Mouse (Mus musculus) CH12.LX (cell line): ENCODE results near the gene Cenpp. TPM values are rescaled to one million over a fixed set of nuclear protein-coding genes. Genes with fewer than 3 reads are reported as not detected.
A peak's percentile ranks its signal among the peaks of the same experiment; 100 is the strongest.
"Not testable (repeated sequence)": the region's sequence is repeated elsewhere in the genome, so short reads cannot be mapped to it uniquely, and the experiment has no call there.

Experiments
- DNase-seq: peaks from one replicate; pipeline ENCODE4 v3.0.0-alpha.2; 2013; ENCODE audit errors: extremely low read depth
- H3K27ac ChIP-seq: 2 replicates; pipeline ENCODE4 v1.5.1; 2012; ENCODE audit warnings: low read depth, mild to moderate bottlenecking, control low read depth, moderate library complexity; ENCODE audit not compliant: insufficient read depth
- H3K27me3 ChIP-seq: replicated peaks from 2 replicates; pipeline ENCODE3; 2012; ENCODE audit warnings: inconsistent platforms
- H3K36me3 ChIP-seq, 2 experiments: replicated peaks in 1 of 2; 2 replicates each; pipeline versions ENCODE3 to v1.6.1; 2012; ENCODE audit warnings: inconsistent platforms in 1 of 2, low read length in 1 of 2, mild to moderate bottlenecking in 1 of 2, mixed read lengths in 1 of 2, moderate library complexity in 1 of 2; ENCODE audit not compliant: control insufficient read depth in 1 of 2, insufficient read depth in 1 of 2
- H3K4me1 ChIP-seq, 2 experiments: 2 replicates each; pipeline ENCODE4 v1.6.1; 2012; ENCODE audit warnings: inconsistent platforms in 1 of 2, moderate library complexity in 1 of 2; ENCODE audit not compliant: insufficient read depth in 2 of 2, control insufficient read depth in 1 of 2
- H3K4me2 ChIP-seq: 2 replicates; pipeline ENCODE4 v1.6.1; 2012; ENCODE audit warnings: low read depth, mild to moderate bottlenecking, control low read depth; ENCODE audit not compliant: poor library complexity, insufficient read depth, severe bottlenecking
- H3K4me3 ChIP-seq, 3 experiments: fragments of 150-350 bp in 1 of 3; sonication (generic) in 1 of 3; replicated peaks in 1 of 3; 2 replicates each; pipeline versions ENCODE3 to v1.5.1; 2011 to 2012; ENCODE audit warnings: low read depth in 2 of 3, low read length in 2 of 3, mild to moderate bottlenecking in 2 of 3, moderate library complexity in 2 of 3, control low read depth in 1 of 3, improper control_type of control experiment in 1 of 3, inconsistent platforms in 1 of 3, mixed read lengths in 1 of 3; ENCODE audit not compliant: poor library complexity in 1 of 3
- H3K79me2 ChIP-seq: replicated peaks from 2 replicates; pipeline ENCODE4 v1.6.1; 2012; ENCODE audit warnings: mild to moderate bottlenecking, moderate library complexity; ENCODE audit not compliant: control insufficient read depth, poor library complexity, insufficient read depth, severe bottlenecking; ENCODE audit errors: extremely low read depth
- H3K9ac ChIP-seq: 2 replicates; pipeline ENCODE4 v1.6.1; 2012; ENCODE audit warnings: low read depth, mild to moderate bottlenecking, control low read depth, moderate library complexity; ENCODE audit not compliant: insufficient read depth
- H3K9me3 ChIP-seq: replicated peaks from 2 replicates; pipeline ENCODE3; 2012; ENCODE audit warnings: low read length, inconsistent platforms, mixed read lengths
- BHLHE40 ChIP-seq: IDR thresholded peaks from 2 replicates; pipeline ENCODE4 v1.6.1; 2011; ENCODE audit warnings: mild to moderate bottlenecking, low read depth, low read length, improper control_type of control experiment
- CHD1 ChIP-seq: IDR thresholded peaks from 2 replicates; pipeline ENCODE4 v1.6.1; 2012; ENCODE audit warnings: low read depth, low read length, improper control_type of control experiment, inconsistent platforms
- CTCF ChIP-seq, 2 experiments: IDR thresholded peaks in 1 of 2; conservative IDR thresholded peaks in 1 of 2; 2 replicates each; pipeline ENCODE4 v1.5.1; 2011 to 2012; ENCODE audit warnings: low read depth in 2 of 2, low read length in 2 of 2, improper control_type of control experiment in 1 of 2, inconsistent platforms in 1 of 2, mild to moderate bottlenecking in 1 of 2, moderate library complexity in 1 of 2
- ELF1 ChIP-seq: IDR thresholded peaks from 2 replicates; pipeline ENCODE4 v1.6.1; 2014; ENCODE audit warnings: low read depth, mild to moderate bottlenecking, inconsistent platforms, low read length, improper control_type of control experiment
- EP300 ChIP-seq: IDR thresholded peaks from 2 replicates; pipeline ENCODE4 v1.6.1; 2011; ENCODE audit warnings: low read length, improper control_type of control experiment
- ETS1 ChIP-seq: conservative IDR thresholded peaks from 2 replicates; pipeline ENCODE4 v1.6.1; 2012; ENCODE audit warnings: low read depth, mild to moderate bottlenecking, inconsistent platforms, low read length, improper control_type of control experiment, moderate library complexity
- GABPA ChIP-seq: IDR thresholded peaks from 2 replicates; pipeline ENCODE4 v1.6.1; 2012; ENCODE audit warnings: low read depth, low read length, improper control_type of control experiment, inconsistent platforms; ENCODE audit not compliant: insufficient replicate concordance
- HCFC1 ChIP-seq: IDR thresholded peaks from 2 replicates; pipeline ENCODE4 v1.6.1; 2012; ENCODE audit warnings: low read depth, mild to moderate bottlenecking, inconsistent platforms, low read length, improper control_type of control experiment
- IRF4 ChIP-seq: IDR thresholded peaks from 2 replicates; pipeline ENCODE4 v1.6.1; 2014; ENCODE audit warnings: low read depth, mild to moderate bottlenecking, inconsistent platforms, low read length, improper control_type of control experiment
- JUND ChIP-seq: conservative IDR thresholded peaks from 2 replicates; pipeline ENCODE4 v1.6.1; 2011; ENCODE audit warnings: low read depth, low read length, improper control_type of control experiment
- MAFK ChIP-seq: IDR thresholded peaks from 2 replicates; pipeline ENCODE4 v1.6.1; 2011; ENCODE audit warnings: low read length, improper control_type of control experiment; ENCODE audit not compliant: insufficient replicate concordance
- MAZ ChIP-seq: IDR thresholded peaks from 2 replicates; pipeline ENCODE4 v1.6.1; 2012; ENCODE audit warnings: low read depth, mild to moderate bottlenecking, inconsistent platforms, low read length, improper control_type of control experiment, moderate library complexity
- MXI1 ChIP-seq: IDR thresholded peaks from 2 replicates; pipeline ENCODE4 v1.6.1; 2011; ENCODE audit warnings: mild to moderate bottlenecking, low read depth, low read length, improper control_type of control experiment
- MYC ChIP-seq: IDR thresholded peaks from 2 replicates; pipeline ENCODE4 v1.6.1; 2011; ENCODE audit warnings: low read depth, mild to moderate bottlenecking, improper control_type of control experiment, low read length
- NELFE ChIP-seq: IDR thresholded peaks from 2 replicates; pipeline ENCODE4 v1.6.1; 2011; ENCODE audit warnings: low read depth, low read length, improper control_type of control experiment
- NRF1 ChIP-seq: IDR thresholded peaks from 2 replicates; pipeline ENCODE4 v1.6.1; 2014; ENCODE audit warnings: low read depth, mild to moderate bottlenecking, inconsistent platforms, low read length, improper control_type of control experiment, moderate library complexity
- POLR2A ChIP-seq: IDR thresholded peaks from 2 replicates; pipeline ENCODE4 v1.6.1; 2011; ENCODE audit warnings: low read depth, mild to moderate bottlenecking, improper control_type of control experiment, low read length
- TBP ChIP-seq: conservative IDR thresholded peaks from 2 replicates; pipeline ENCODE4 v1.6.1; 2011; ENCODE audit warnings: low read depth, low read length, improper control_type of control experiment
- TCF12 ChIP-seq: IDR thresholded peaks from 2 replicates; pipeline ENCODE4 v1.6.1; 2014; ENCODE audit warnings: low read depth, mild to moderate bottlenecking, inconsistent platforms, low read length, improper control_type of control experiment
- USF1 ChIP-seq: IDR thresholded peaks from 2 replicates; pipeline ENCODE4 v1.6.1; 2014; ENCODE audit warnings: low read depth, mild to moderate bottlenecking, inconsistent platforms, low read length, improper control_type of control experiment
- ZNF384 ChIP-seq: IDR thresholded peaks from 2 replicates; pipeline ENCODE4 v1.6.1; 2012; ENCODE audit warnings: low read depth, low read length, improper control_type of control experiment, inconsistent platforms
- dilution Hi-C: fragments of 300-500 bp; cut with MboI; formaldehyde crosslinking; loops from 2 replicates; pipeline ENCODE4 v1.14.3; 2020; ENCODE audit warnings: low sequenced_read_pairs; ENCODE audit not compliant: extremely low pct_unique_long_range_greater_than_20kb, extremely low pct_ligation_motif_present
- in situ Hi-C: fragments of 300-500 bp; cut with MboI; formaldehyde crosslinking; loops from 3 replicates; pipeline ENCODE4 v1.14.3; 2019; ENCODE audit warnings: low sequenced_read_pairs, low pct_ligation_motif_present, low pct_unique_long_range_greater_than_20kb, mixed read lengths
- polyA plus RNA-seq: library from polyadenylated mRNA; unstranded; fragments of >175 nt; gene quantifications from 2 replicates; pipeline ENCODE4 v1.2.1, GENCODE M21; 2012; ENCODE audit warnings: low read depth; ENCODE audit not compliant: insufficient read length
- total RNA-seq, 2 experiments: library from RNA; depleted of rRNA; stranded (reverse); fragments of 300-350 nt in 1 of 2; fragments of >200 nt in 1 of 2; gene quantifications; 2 replicates each; pipeline ENCODE4 v1.2.3; 2012 to 2014

The Cenpp gene
- total and polyA plus RNA-seq, 3 experiments, result 11.2 to 35.3 (median 11.8) TPM

DNA sequence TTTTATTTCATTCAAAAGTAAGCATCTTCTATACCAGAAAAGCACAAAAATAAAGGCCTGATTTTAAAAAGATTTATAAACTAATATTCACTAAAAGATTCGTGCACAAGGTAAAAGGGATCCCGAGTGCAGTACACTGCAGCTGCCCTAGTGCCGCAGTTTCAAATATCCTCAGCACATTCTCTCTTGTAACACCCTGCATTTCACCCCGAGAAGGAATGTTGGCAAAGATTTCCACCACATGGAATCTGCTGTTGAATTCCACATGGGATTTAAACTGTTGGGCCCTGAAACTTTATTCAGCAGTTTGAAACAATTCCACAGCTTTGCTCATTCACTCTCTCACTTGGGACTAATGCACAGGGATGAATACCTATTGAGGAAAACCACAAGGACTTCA, 44.9 kb downstream of the Cenpp start, which contains the start of gene Ogn:
Gene Ogn, plus strand, starts transcription at position 333 of the 400 bp plus-strand sequence.
- TF ChIP-seq MAFK (no peak), TCF12 (no peak), ELF1 (no peak), GABPA (no peak), BHLHE40 (no peak), POLR2A (no peak)
- dilution Hi-C loops (no loop called here), in situ Hi-C loops (no loop called here)

DNA sequence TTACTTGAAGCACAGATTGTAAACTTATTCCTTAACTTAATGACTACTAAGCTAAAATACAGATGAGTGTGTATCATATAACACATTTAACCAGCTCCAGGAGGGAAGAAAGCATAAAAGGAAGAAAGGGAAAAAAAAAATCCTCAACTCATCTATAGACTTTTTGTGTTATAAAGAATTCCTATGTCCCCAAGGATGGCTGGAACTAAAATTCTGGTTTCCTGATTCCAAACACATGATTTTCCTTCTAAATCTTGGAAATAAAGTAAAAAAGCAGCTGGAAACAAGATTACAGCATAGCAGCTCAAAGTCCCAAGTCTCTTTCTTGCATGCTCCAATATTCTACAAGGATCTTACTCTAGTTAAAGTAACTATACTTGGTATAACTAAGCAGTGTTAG, 49.0 kb downstream of the Cenpp start:
- dilution Hi-C loops (no loop called here), in situ Hi-C loops (no loop called here)
- H3K4me3 ChIP-seq, result no peak overlapping the region
- H3K27ac ChIP-seq, result no peak overlapping the region
- no peaks in the 10 kb centered on the region for H3K36me3 ChIP-seq
- no peak for DNase-seq
- peaks cover 0 to 4% of the 10 kb centered on the region in 2 experiments; a peak in 1 of 4 replicates for H3K4me1 ChIP-seq
- no peaks in the 10 kb centered on the region for H3K79me2 ChIP-seq
- no peak overlapping the region for H3K9ac ChIP-seq
- no peaks in the 10 kb centered on the region for H3K27me3 ChIP-seq
- no peaks in the 10 kb centered on the region for H3K9me3 ChIP-seq
- no peak for TF ChIP-seq TBP
- no peak for TF ChIP-seq CHD1
- TF ChIP-seq, all 38 proteins: peak for 0
- H3K4me2 ChIP-seq, result no peak overlapping the region

More for the DNA sequence above, 44.9 kb downstream of the Cenpp start, which contains the start of gene Ogn:
- H3K9ac ChIP-seq, result no peak within 1 kb of the TSS
- no peaks in the 10 kb centered on the region for H3K36me3 ChIP-seq
- H3K4me1 ChIP-seq, result peaks cover 0 to 4% of the 10 kb centered on the region in 2 experiments; a peak in 1 of 4 replicates
- H3K79me2 ChIP-seq, result no peaks in the 10 kb centered on the region
- no peak within 1 kb of the TSS for H3K27ac ChIP-seq
- H3K9me3 ChIP-seq, result no peaks in the 10 kb centered on the region
- no peaks in the 10 kb centered on the region for H3K27me3 ChIP-seq
- no peak within 1 kb of the TSS for H3K4me2 ChIP-seq
- no peak for DNase-seq
- H3K4me3 ChIP-seq, result no peak within 1 kb of the TSS

DNA sequence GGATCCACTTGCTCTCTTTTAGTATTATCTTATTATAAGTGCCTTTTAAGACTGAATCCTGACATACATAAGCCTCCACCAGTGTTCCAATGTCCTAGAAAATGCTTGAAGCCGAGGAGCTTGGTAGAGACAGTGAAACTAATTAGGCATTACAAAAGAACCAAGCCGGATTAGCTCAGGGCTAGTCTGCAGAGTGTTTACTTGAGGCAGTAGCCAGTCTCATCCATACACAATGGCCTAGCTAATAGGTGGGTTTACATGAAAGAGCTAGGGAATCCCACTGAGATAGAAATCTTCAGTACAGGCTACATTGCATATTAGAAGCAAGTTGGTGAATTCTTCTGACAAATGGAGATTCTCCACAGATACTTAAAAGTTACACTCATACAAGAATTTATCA, 50.0 kb downstream of the Cenpp start:
- H3K4me3 ChIP-seq, H3K27ac ChIP-seq, H3K9ac ChIP-seq, dilution Hi-C loops, H3K9me3 ChIP-seq, DNase-seq, H3K4me2 ChIP-seq, H3K79me2 ChIP-seq, H3K36me3 ChIP-seq, H3K27me3 ChIP-seq, in situ Hi-C loops, H3K4me1 ChIP-seq: not testable (repeated sequence)

DNA sequence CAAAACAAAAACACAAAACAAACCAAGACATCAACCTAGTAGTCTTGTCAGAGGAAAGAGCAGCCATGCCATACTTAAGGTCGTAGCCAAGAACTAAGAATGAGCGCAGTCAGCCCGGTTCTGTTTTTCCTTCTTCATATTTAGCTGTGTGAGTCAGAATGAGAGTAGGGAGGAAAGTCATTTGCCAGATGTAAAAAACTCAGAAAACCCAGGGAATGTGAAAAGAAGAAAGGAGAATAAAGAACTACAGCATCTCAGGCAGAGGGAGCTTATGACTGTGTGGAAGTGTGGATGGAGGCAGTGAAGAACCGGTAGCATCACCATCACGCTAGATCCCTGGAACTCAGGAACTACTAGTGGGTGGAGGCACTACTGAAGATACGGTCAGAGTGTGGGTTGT, 66.5 kb downstream of the Cenpp start:
- Histone ChIP-seq H3K4me1 (peaks cover 0 to 5% of the 10 kb centered on the region in 2 experiments; a peak in 1 of 4 replicates), H3K9ac (no peak overlapping the region), H3K79me2 (no peaks in the 10 kb centered on the region), H3K4me3 (no peak overlapping the region), H3K27ac (no peak overlapping the region), H3K36me3 (no peaks in the 10 kb centered on the region), H3K4me2 (no peak overlapping the region), H3K9me3 (no peaks in the 10 kb centered on the region), H3K27me3 (no peaks in the 10 kb centered on the region)
- no peak for DNase-seq
- in situ Hi-C loops, result no loop called here
- dilution Hi-C loops, result no loop called here
- no peak for TF ChIP-seq BHLHE40
- no peak for TF ChIP-seq HCFC1
- TF ChIP-seq JUND, result peak; percentile 55
- peak; percentile 49; the same call in 1 of the 2 replicates for TF ChIP-seq IRF4
- TF ChIP-seq MAZ, result no peak
- TF ChIP-seq CTCF (conservative IDR thresholded peaks at IDR 0.05 in 1 of 2, IDR thresholded peaks at IDR 0.05 in 1 of 2; ENCODE audit: low read depth in 2 of 2, low read length in 2 of 2), result no peak
- TF ChIP-seq NRF1, result no peak
- no peak for TF ChIP-seq MYC
- TF ChIP-seq USF1, result no peak
- peak; percentile 37; the same call in 1 of the 2 replicates for TF ChIP-seq EP300
- no peak for TF ChIP-seq NELFE
- TF ChIP-seq ETS1, result no peak
- TF ChIP-seq ZNF384, result no peak
- TF ChIP-seq MXI1, result no peak
